Mouse (Mus musculus) MEL (cell line): ENCODE measurements around the gene Ly6g6d. TPM values are rescaled to one million over a fixed set of nuclear protein-coding genes. Genes with fewer than 3 reads are reported as not detected.
A peak's percentile ranks its signal among the peaks of the same experiment; 100 is the strongest.

ENCODE experiments used
- DNase-seq: peaks from one replicate; pipeline ENCODE4 v3.0.0; 2011; ENCODE audit warnings: low read depth, low spot score
- H3K27ac ChIP-seq: 2 replicates; pipeline ENCODE4 v1.5.1; 2012; ENCODE audit warnings: low read depth, mild to moderate bottlenecking, control low read depth, low read length, moderate library complexity; ENCODE audit not compliant: control insufficient read depth
- H3K27me3 ChIP-seq, 2 experiments: fragments of 150-350 bp in 1 of 2; sonication (generic) in 1 of 2; 2 replicates each; pipeline ENCODE4 v1.6.1; 2012; ENCODE audit warnings: low read length in 2 of 2, mild to moderate bottlenecking in 2 of 2, improper control_type of control experiment in 1 of 2, moderate library complexity in 1 of 2; ENCODE audit not compliant: insufficient read depth in 2 of 2, control insufficient read depth in 1 of 2
- H3K36me3 ChIP-seq, 2 experiments: 2 replicates each; pipeline ENCODE4 v1.6.1; 2012 to 2014; ENCODE audit warnings: low read length in 2 of 2, improper control_type of control experiment in 1 of 2, inconsistent platforms in 1 of 2, mild to moderate bottlenecking in 1 of 2; ENCODE audit not compliant: insufficient read depth in 2 of 2, control insufficient read depth in 1 of 2
- H3K4me1 ChIP-seq, 2 experiments: fragments of 150-350 bp in 1 of 2; sonication (generic) in 1 of 2; 2 replicates each; pipeline ENCODE4 v1.6.1; 2012; ENCODE audit warnings: low read length in 2 of 2, improper control_type of control experiment in 1 of 2, mild to moderate bottlenecking in 1 of 2; ENCODE audit not compliant: insufficient read depth in 2 of 2, control insufficient read depth in 1 of 2
- H3K4me3 ChIP-seq, 2 experiments: fragments of 150-350 bp in 1 of 2; sonication (generic) in 1 of 2; 2 replicates each; pipeline ENCODE4 v1.5.1; 2012; ENCODE audit warnings: low read depth in 2 of 2, low read length in 2 of 2, mild to moderate bottlenecking in 2 of 2, moderate library complexity in 2 of 2, control low read depth in 1 of 2, improper control_type of control experiment in 1 of 2; ENCODE audit not compliant: control insufficient read depth in 1 of 2, insufficient read depth in 1 of 2
- H3K79me2 ChIP-seq: 2 replicates; pipeline ENCODE4 v1.6.1; 2012; ENCODE audit warnings: mild to moderate bottlenecking, low read length, moderate library complexity; ENCODE audit not compliant: control insufficient read depth, poor library complexity, insufficient read depth
- H3K9ac ChIP-seq: 2 replicates; pipeline ENCODE4 v1.6.1; 2012; ENCODE audit warnings: low read depth, mild to moderate bottlenecking, control low read depth, low read length, moderate library complexity; ENCODE audit not compliant: control insufficient read depth, poor library complexity, severe bottlenecking
- H3K9me3 ChIP-seq: fragments of 150-350 bp; sonication (generic); replicated peaks from 2 replicates; pipeline ENCODE4 v1.6.1; 2012; ENCODE audit warnings: mild to moderate bottlenecking, low read length, improper control_type of control experiment, moderate library complexity; ENCODE audit not compliant: insufficient read depth
- CHD1 ChIP-seq: IDR thresholded peaks from 2 replicates; pipeline ENCODE4 v1.6.1; 2012; ENCODE audit warnings: low read depth, mild to moderate bottlenecking, inconsistent platforms, low read length, improper control_type of control experiment
- CHD2 ChIP-seq: IDR thresholded peaks from 2 replicates; pipeline ENCODE4 v1.6.1; 2011; ENCODE audit warnings: low read length, improper control_type of control experiment
- CTCF ChIP-seq, 3 experiments: IDR thresholded peaks in 2 of 3; conservative IDR thresholded peaks in 1 of 3; 2 replicates each; pipeline ENCODE4 v1.5.1; 2011 to 2012; ENCODE audit warnings: low read length in 3 of 3, low read depth in 2 of 3, mild to moderate bottlenecking in 2 of 3, improper control_type of control experiment in 1 of 3, inconsistent platforms in 1 of 3, mixed read lengths in 1 of 3, moderate library complexity in 1 of 3; ENCODE audit not compliant: control insufficient read depth in 1 of 3, insufficient read depth in 1 of 3, poor library complexity in 1 of 3, severe bottlenecking in 1 of 3
- ELF1 ChIP-seq: IDR thresholded peaks from 2 replicates; pipeline ENCODE4 v1.6.1; 2014; ENCODE audit warnings: low read depth, mild to moderate bottlenecking, inconsistent platforms, low read length, improper control_type of control experiment, moderate library complexity
- EP300 ChIP-seq, 2 experiments: IDR thresholded peaks; 2 replicates each; pipeline ENCODE4 v1.6.1; 2011; ENCODE audit warnings: improper control_type of control experiment in 2 of 2, low read length in 2 of 2, low read depth in 1 of 2, mild to moderate bottlenecking in 1 of 2
- ETS1 ChIP-seq: IDR thresholded peaks from 2 replicates; pipeline ENCODE4 v1.6.1; 2012; ENCODE audit warnings: low read depth, mild to moderate bottlenecking, inconsistent platforms, low read length, improper control_type of control experiment, moderate library complexity
- GATA1 ChIP-seq: IDR thresholded peaks from 2 replicates; pipeline ENCODE4 v1.6.1; 2011; ENCODE audit warnings: low read depth, low read length, improper control_type of control experiment
- HCFC1 ChIP-seq: IDR thresholded peaks from 2 replicates; pipeline ENCODE4 v1.6.1; 2012; ENCODE audit warnings: low read depth, mild to moderate bottlenecking, inconsistent platforms, low read length, improper control_type of control experiment, moderate library complexity
- JUND ChIP-seq: IDR thresholded peaks from 2 replicates; pipeline ENCODE4 v1.6.1; 2011; ENCODE audit warnings: low read depth, mild to moderate bottlenecking, improper control_type of control experiment, low read length
- KAT2A ChIP-seq: conservative IDR thresholded peaks from 2 replicates; pipeline ENCODE4 v1.6.1; 2012; ENCODE audit warnings: low read depth, low read length, improper control_type of control experiment, inconsistent platforms
- MAFK ChIP-seq: IDR thresholded peaks from 2 replicates; pipeline ENCODE4 v1.6.1; 2011; ENCODE audit warnings: low read depth, mild to moderate bottlenecking, low read length, improper control_type of control experiment, borderline replicate concordance
- MAX ChIP-seq: IDR thresholded peaks from 2 replicates; pipeline ENCODE4 v1.6.1; 2011; ENCODE audit warnings: low read length, improper control_type of control experiment
- MAZ ChIP-seq: IDR thresholded peaks from 2 replicates; pipeline ENCODE4 v1.6.1; 2012; ENCODE audit warnings: low read depth, mild to moderate bottlenecking, inconsistent platforms, low read length, improper control_type of control experiment
- MXI1 ChIP-seq: IDR thresholded peaks from 2 replicates; pipeline ENCODE4 v1.6.1; 2011; ENCODE audit warnings: mild to moderate bottlenecking, low read depth, low read length, improper control_type of control experiment
- MYC ChIP-seq: IDR thresholded peaks from 2 replicates; pipeline ENCODE4 v1.6.1; 2011; ENCODE audit warnings: low read depth, mild to moderate bottlenecking, low read length, improper control_type of control experiment, moderate library complexity
- POLR2AphosphoS2 ChIP-seq: IDR thresholded peaks from 2 replicates; pipeline ENCODE4 v1.6.1; 2011; ENCODE audit warnings: low read length, improper control_type of control experiment
- RCOR1 ChIP-seq: IDR thresholded peaks from 2 replicates; pipeline ENCODE4 v1.6.1; 2012; ENCODE audit warnings: low read depth, mild to moderate bottlenecking, inconsistent platforms, low read length, improper control_type of control experiment
- SMC3 ChIP-seq: IDR thresholded peaks from 2 replicates; pipeline ENCODE4 v1.6.1; 2011; ENCODE audit warnings: low read depth, low read length, improper control_type of control experiment
- TAL1 ChIP-seq: IDR thresholded peaks from 2 replicates; pipeline ENCODE4 v1.6.1; 2012; ENCODE audit warnings: mild to moderate bottlenecking, inconsistent platforms, low read length, moderate library complexity, mixed read lengths
- TBP ChIP-seq: IDR thresholded peaks from 2 replicates; pipeline ENCODE4 v1.8.0; 2011; ENCODE audit warnings: low read depth, low read length, improper control_type of control experiment
- TCF12 ChIP-seq: IDR thresholded peaks from 2 replicates; pipeline ENCODE4 v1.6.1; 2014; ENCODE audit warnings: low read depth, mild to moderate bottlenecking, inconsistent platforms, low read length, improper control_type of control experiment, moderate library complexity
- UBTF ChIP-seq: IDR thresholded peaks from 2 replicates; pipeline ENCODE4 v1.6.1; 2012; ENCODE audit warnings: low read depth, mild to moderate bottlenecking, inconsistent platforms, low read length, improper control_type of control experiment, moderate library complexity, borderline replicate concordance; ENCODE audit not compliant: insufficient read depth
- ZC3H11A ChIP-seq: IDR thresholded peaks from 2 replicates; pipeline ENCODE4 v1.6.1; 2012; ENCODE audit warnings: low read depth, mild to moderate bottlenecking, inconsistent platforms, low read length, improper control_type of control experiment
- ZKSCAN1 ChIP-seq: IDR thresholded peaks from 2 replicates; pipeline ENCODE4 v1.6.1; 2012; ENCODE audit warnings: low read depth, mild to moderate bottlenecking, inconsistent platforms, low read length, improper control_type of control experiment, moderate library complexity
- ZMIZ1 ChIP-seq: IDR thresholded peaks from 2 replicates; pipeline ENCODE4 v1.6.1; 2012; ENCODE audit warnings: low read depth, mild to moderate bottlenecking, inconsistent platforms, low read length, improper control_type of control experiment, moderate library complexity
- ZNF384 ChIP-seq: IDR thresholded peaks from 2 replicates; pipeline ENCODE4 v1.6.1; 2012; ENCODE audit warnings: low read depth, mild to moderate bottlenecking, inconsistent platforms, low read length, improper control_type of control experiment
- polyA plus RNA-seq, 2 experiments: library from polyadenylated mRNA; stranded (reverse) in 1 of 2; unstranded in 1 of 2; fragments of >175 nt in 1 of 2; fragments of >200 nt in 1 of 2; gene quantifications; 2 replicates each; pipeline versions ENCODE4 v1.2.1 to v1.2.4; 2012; ENCODE audit warnings: low replicate concordance in 2 of 2, low read depth in 1 of 2; ENCODE audit not compliant: insufficient read length in 2 of 2, insufficient read depth in 1 of 2, missing spikeins in 1 of 2
- total RNA-seq: library from RNA; depleted of rRNA; stranded (reverse); fragments of 300-350 nt; gene quantifications from 2 replicates; pipeline ENCODE4 v1.2.3, GENCODE M21; 2012

Ly6g6d gene
- total and polyA plus RNA-seq, 3 experiments, result 4.4 to 5.5 TPM; not detected in 1

GRCm38 (mm10) chr17:35104754-35105153 lies 26.9 kb upstream of the Ly6g6d start (continued):
- TF ChIP-seq ZC3H11A, result no peak
- no peak for TF ChIP-seq CHD2
- TF ChIP-seq GATA1, result peak; percentile 91
- TF ChIP-seq HCFC1, result 0 out of 2 replicates have a peak, but pooled peaks have one; percentile 33
- no peak for TF ChIP-seq KAT2A
- no peak for TF ChIP-seq CTCF (IDR thresholded peaks at IDR 0.05 in 2 of 3, conservative IDR thresholded peaks at IDR 0.05 in 1 of 3; ENCODE audit: control insufficient read depth in 1 of 3, insufficient read depth in 1 of 3, low read depth in 2 of 3, low read length in 3 of 3, poor library complexity in 1 of 3, severe bottlenecking in 1 of 3)

GRCm38 (mm10) chr17:35104079-35104478 lies 26.2 kb upstream of the Ly6g6d start:
- H3K4me1 ChIP-seq, result peaks cover 22 to 36% of the 10 kb centered on the region in 2 experiments
- no peaks in the 10 kb centered on the region for H3K9me3 ChIP-seq
- H3K9ac ChIP-seq, result peak overlapping the region; percentile 64
- H3K79me2 ChIP-seq, result no peaks in the 10 kb centered on the region
- TF ChIP-seq MYC (peak; percentile 58; the same call in 1 of the 2 replicates), TBP (no peak), CHD1 (no peak), JUND (no peak), SMC3 (no peak), TCF12 (no peak), MAX (peak; percentile 72), ELF1 (no peak), POLR2AphosphoS2 (no peak), RCOR1 (no peak), ZKSCAN1 (no peak), TAL1 (0 out of 2 replicates have a peak, but pooled peaks have one; percentile 13), ZNF384 (no peak), ZMIZ1 (no peak), MAZ (0 out of 2 replicates have a peak, but pooled peaks have one; percentile 19), MAFK (no peak), KAT2A (no peak), ZC3H11A (no peak), ETS1 (no peak), EP300 (IDR thresholded peaks at IDR 0.05; ENCODE audit: low read depth in 1 of 2, low read length in 2 of 2) (peak in 1 of 2 experiments; percentile 50; a peak in 2 of 4 replicates), UBTF (no peak), MXI1 (no peak)
- TF ChIP-seq, all 39 proteins: peak for 5
- Histone ChIP-seq H3K27ac (peak overlapping the region; percentile 96), H3K4me3 (peak overlapping the region in 1 of 2 experiments; percentile 5; a peak in 1 of 4 replicates), H3K36me3 (peaks cover 0 to 31% of the 10 kb centered on the region in 2 experiments; a peak in 3 of 4 replicates), H3K27me3 (no peaks in the 10 kb centered on the region)
- DNase-seq, result peak; percentile 61
